9 mouse cellular contexts compared by ENCODE assay signal in genomic region chr3:85842177-85842880, GRCm38 (mm10). TPM values are rescaled to one million over a fixed set of nuclear protein-coding genes. Genes with fewer than 3 reads are reported as not detected.
DNase-seq lines count a peak whose midpoint lies in the region; ATAC-seq and TF ChIP-seq lines count a peak whose summit lies in the region.
"Had no signal": no experiment of that assay in that cellular context is flagged by ENCODE, and none has a peak within 500 bp of the region (broad histone marks: within the 10 kb centered on the region; RNA-seq: fewer than 3 reads in every experiment).

No protein-coding gene starts in this region.

- H3K36me3 ChIP-seq in forebrain, embryonic 15.5 days: no peaks in the 10 kb centered on the region
- no peaks in the 10 kb centered on the region for H3K36me3 ChIP-seq in forebrain, embryonic 11.5 days (ENCODE audit: control insufficient read depth, insufficient read depth, low read length)
- no peaks in the 10 kb centered on the region for H3K36me3 ChIP-seq in lung, embryonic 14.5 days (ENCODE audit: insufficient read depth)
- no peaks in the 10 kb centered on the region for H3K36me3 ChIP-seq in hindbrain, embryonic 13.5 days
- H3K36me3 ChIP-seq in stomach, embryonic 15.5 days: no peaks in the 10 kb centered on the region

- no peak overlapping the region for H3K4me3 ChIP-seq in forebrain, embryonic 15.5 days
- no peak overlapping the region for H3K4me3 ChIP-seq in forebrain, embryonic 11.5 days (ENCODE audit: low read depth, low read length)
- no peak overlapping the region for H3K4me3 ChIP-seq in lung, embryonic 14.5 days (ENCODE audit: low read depth, low read length)
- H3K4me3 ChIP-seq in hindbrain, embryonic 13.5 days: no peak overlapping the region
- no peak overlapping the region for H3K4me3 ChIP-seq in stomach, embryonic 15.5 days (replicated peaks)

- 39% methylated on average over 9 of the region's 9 CpGs for WGBS in forebrain, embryonic 15.5 days
- 53% methylated on average over 9 of the region's 9 CpGs for WGBS in forebrain, embryonic 11.5 days
- WGBS in lung, embryonic 14.5 days: 28% methylated on average over 9 of the region's 9 CpGs
- WGBS in hindbrain, embryonic 13.5 days: 60% methylated on average over 9 of the region's 9 CpGs
- WGBS in stomach, embryonic 15.5 days: 23% methylated on average over 9 of the region's 9 CpGs

- H3K9ac ChIP-seq in forebrain, embryonic 15.5 days (replicated peaks): no peak overlapping the region
- H3K9ac ChIP-seq in forebrain, embryonic 11.5 days (ENCODE audit: low read length): no peak overlapping the region
- H3K9ac ChIP-seq in lung, embryonic 14.5 days: no peak overlapping the region
- no peak overlapping the region for H3K9ac ChIP-seq in hindbrain, embryonic 13.5 days
- no peak overlapping the region for H3K9ac ChIP-seq in stomach, embryonic 15.5 days

- DNase-seq in forebrain, embryonic 11.5 days (ENCODE audit: low spot score): no peak
- DNase-seq in lung, embryonic 14.5 days: peak; percentile 27
- no peak for DNase-seq in lung, postnatal 36 days
- no peak for DNase-seq in right cerebral cortex, postnatal 14 days
- DNase-seq in ovary, postnatal 14 days (ENCODE audit: low spot score): no peak
- DNase-seq: cerebellum, adult 2 months had no signal

- TF ChIP-seq CTCF in lung, embryonic 14.5 days (IDR thresholded peaks at IDR 0.05; ENCODE audit: low read depth): no peak

- no peaks in the 10 kb centered on the region for H3K9me3 ChIP-seq in forebrain, embryonic 15.5 days
- H3K9me3 ChIP-seq in forebrain, embryonic 11.5 days (ENCODE audit: control insufficient read depth, low read length): no peaks in the 10 kb centered on the region
- no peaks in the 10 kb centered on the region for H3K9me3 ChIP-seq in lung, embryonic 14.5 days (ENCODE audit: low read depth, low read length)
- no peaks in the 10 kb centered on the region for H3K9me3 ChIP-seq in hindbrain, embryonic 13.5 days
- no peaks in the 10 kb centered on the region for H3K9me3 ChIP-seq in stomach, embryonic 15.5 days

- H3K27me3 ChIP-seq in forebrain, embryonic 15.5 days: no peaks in the 10 kb centered on the region
- H3K27me3 ChIP-seq in forebrain, embryonic 11.5 days (ENCODE audit: control insufficient read depth, insufficient read depth, low read length): no peaks in the 10 kb centered on the region
- no peaks in the 10 kb centered on the region for H3K27me3 ChIP-seq in lung, embryonic 14.5 days (ENCODE audit: insufficient read depth, low read length)
- no peaks in the 10 kb centered on the region for H3K27me3 ChIP-seq in hindbrain, embryonic 13.5 days
- no peaks in the 10 kb centered on the region for H3K27me3 ChIP-seq in stomach, embryonic 15.5 days (replicated peaks)

- H3K4me2 ChIP-seq in forebrain, embryonic 15.5 days (replicated peaks): no peak overlapping the region
- no peak overlapping the region for H3K4me2 ChIP-seq in forebrain, embryonic 11.5 days (ENCODE audit: low read depth, low read length, severe bottlenecking)
- H3K4me2 ChIP-seq in lung, embryonic 14.5 days: 0 out of 2 replicates have a peak overlapping the region, but pooled peaks have one; percentile 5
- no peak overlapping the region for H3K4me2 ChIP-seq in hindbrain, embryonic 13.5 days
- no peak overlapping the region for H3K4me2 ChIP-seq in stomach, embryonic 15.5 days

- ATAC-seq in forebrain, embryonic 15.5 days (replicated peaks): no peak
- ATAC-seq in forebrain, embryonic 11.5 days (replicated peaks; ENCODE audit: low FRiP score): no peak
- no peak; the same call in 1 of the 2 replicates for ATAC-seq in lung, embryonic 14.5 days (ENCODE audit: insufficient read depth)
- ATAC-seq in hindbrain, embryonic 13.5 days (ENCODE audit: low FRiP score): no peak
- ATAC-seq in stomach, embryonic 15.5 days (ENCODE audit: insufficient read depth, low FRiP score, low read depth): no peak

- peak overlapping the region; percentile 50 for H3K27ac ChIP-seq in forebrain, embryonic 15.5 days (replicated peaks)
- no peak overlapping the region for H3K27ac ChIP-seq in forebrain, embryonic 11.5 days (ENCODE audit: low read depth, low read length)
- peak overlapping the region; percentile 66; the same call in 1 of the 2 replicates for H3K27ac ChIP-seq in lung, embryonic 14.5 days (ENCODE audit: low read depth)
- H3K27ac ChIP-seq in hindbrain, embryonic 13.5 days: peak overlapping the region; percentile 44; the same call in 1 of the 2 replicates
- peak overlapping the region; percentile 66 for H3K27ac ChIP-seq in stomach, embryonic 15.5 days

- peaks cover 12% of the 10 kb centered on the region for H3K4me1 ChIP-seq in forebrain, embryonic 15.5 days
- H3K4me1 ChIP-seq in forebrain, embryonic 11.5 days (replicated peaks; ENCODE audit: control insufficient read depth, insufficient read depth, low read length): no peaks in the 10 kb centered on the region
- H3K4me1 ChIP-seq in lung, embryonic 14.5 days (ENCODE audit: insufficient read depth): peaks cover 2% of the 10 kb centered on the region; the same call in 1 of the 2 replicates
- peaks cover 6% of the 10 kb centered on the region; the same call in 1 of the 2 replicates for H3K4me1 ChIP-seq in hindbrain, embryonic 13.5 days (replicated peaks)
- H3K4me1 ChIP-seq in stomach, embryonic 15.5 days: 0 out of 2 replicates have a peak, but pooled peaks cover 4% of the 10 kb centered on the region

RNA-seq across cellular contexts. Expression of gene Fam160a1, which starts 25.2 kb away (rescaled TPM):
- 1.0 and 1.5 TPM in 2 replicates for polyA plus RNA-seq in forebrain, embryonic 15.5 days (2015; fragmentation: Nextera tagmentation; extraction: Ambion mirVana)
- 0.64 and 0.67 TPM in 2 replicates for polyA plus RNA-seq in forebrain, embryonic 11.5 days (2014; fragmentation: Nextera tagmentation; extraction: Ambion mirVana)
- 2.7 and 3.1 TPM in 2 replicates for polyA plus RNA-seq in lung, embryonic 14.5 days (2014; fragmentation: Nextera tagmentation; extraction: Ambion mirVana)
- 0.19 and 0.34 TPM in 2 replicates for polyA plus RNA-seq in hindbrain, embryonic 13.5 days (2015; fragmentation: Nextera tagmentation; extraction: Ambion mirVana)
- polyA plus RNA-seq in stomach, embryonic 15.5 days (2015; fragmentation: Nextera tagmentation; extraction: Ambion mirVana): 4.6 and 4.7 TPM in 2 replicates

RNA-seq across cellular contexts. Expression of gene Glt28d2, which starts 45.0 kb away (rescaled TPM):
- 1.2 and 1.9 TPM in 2 replicates for polyA plus RNA-seq in forebrain, embryonic 15.5 days (2015; fragmentation: Nextera tagmentation; extraction: Ambion mirVana)
- polyA plus RNA-seq in forebrain, embryonic 11.5 days (2014; fragmentation: Nextera tagmentation; extraction: Ambion mirVana): 0.13 and 0.15 TPM in 2 replicates
- polyA plus RNA-seq in lung, embryonic 14.5 days (2014; fragmentation: Nextera tagmentation; extraction: Ambion mirVana): 1.4 and 1.8 TPM in 2 replicates
- polyA plus RNA-seq in hindbrain, embryonic 13.5 days (2015; fragmentation: Nextera tagmentation; extraction: Ambion mirVana): 0.10 and 0.23 TPM in 2 replicates
- polyA plus RNA-seq in stomach, embryonic 15.5 days (2015; fragmentation: Nextera tagmentation; extraction: Ambion mirVana): 2.8 and 3.0 TPM in 2 replicates

RNA-seq across cellular contexts. Expression of gene Gm37240, which starts 45.0 kb away (rescaled TPM):
- 2.2 and 3.1 TPM in 2 replicates for polyA plus RNA-seq in forebrain, embryonic 15.5 days (2015; fragmentation: Nextera tagmentation; extraction: Ambion mirVana)
- 0.43 and 0.53 TPM in 2 replicates for polyA plus RNA-seq in forebrain, embryonic 11.5 days (2014; fragmentation: Nextera tagmentation; extraction: Ambion mirVana)
- polyA plus RNA-seq in lung, embryonic 14.5 days (2014; fragmentation: Nextera tagmentation; extraction: Ambion mirVana): 4.5 and 4.8 TPM in 2 replicates
- polyA plus RNA-seq in hindbrain, embryonic 13.5 days (2015; fragmentation: Nextera tagmentation; extraction: Ambion mirVana): 0.08 and 0.26 TPM in 2 replicates
- 7.1 and 8.6 TPM in 2 replicates for polyA plus RNA-seq in stomach, embryonic 15.5 days (2015; fragmentation: Nextera tagmentation; extraction: Ambion mirVana)
